Mouse (Mus musculus): ENCODE measurements at regions not wholly inside any gene's neighbourhood (a gene's known extent, or its start where the extent isn't known, plus 50 kb on each side); places are given as distances from the start of the nearest gene placed in this dataset.

GRCm38 (mm10) chr4:142634398-142634797, 395.2 kb upstream of the Kazn start:
- DNase-seq, result no peak

GRCm38 (mm10) chr4:142633667-142634350, 394.6 kb upstream of the Kazn start:
- DNase-seq, result no peak

GRCm38 (mm10) chr4:142626503-142627194, 387.4 kb upstream of the Kazn start:
- no peak for DNase-seq

- DNase-seq, result no peak
Measured at GRCm38 (mm10) chr4:142625456-142625855, 386.3 kb upstream of the Kazn start.

GRCm38 (mm10) chr4:142622151-142622861, 383.1 kb upstream of the Kazn start:
- no peak for DNase-seq

GRCm38 (mm10) chr4:142619396-142619795, 380.2 kb upstream of the Kazn start:
- DNase-seq, result peak in 1 of 2 experiments; percentile 20

GRCm38 (mm10) chr4:142618770-142619169, 379.6 kb upstream of the Kazn start:
- DNase-seq, result peak; percentile 21 to 57

GRCm38 (mm10) chr4:142617676-142618075, 378.5 kb upstream of the Kazn start:
- DNase-seq, result peak; percentile 7 to 60

- DNase-seq, result no peak
Measured at GRCm38 (mm10) chr4:142616901-142617300, 377.7 kb upstream of the Kazn start.

GRCm38 (mm10) chr4:142605098-142605497, 365.9 kb upstream of the Kazn start:
- DNase-seq, result no peak

- DNase-seq, result no peak
Measured at GRCm38 (mm10) chr4:142597214-142597613, 358.0 kb upstream of the Kazn start.

- peak; percentile 5 to 14 for DNase-seq
Measured at GRCm38 (mm10) chr4:142589084-142589741, 350.0 kb upstream of the Kazn start.

- peak in 1 of 2 experiments; percentile 5 for DNase-seq
Measured at GRCm38 (mm10) chr4:142588418-142589083, 349.4 kb upstream of the Kazn start.

GRCm38 (mm10) chr4:142587345-142588035, 348.3 kb upstream of the Kazn start:
- no peak for DNase-seq

- no peak for DNase-seq
Measured at GRCm38 (mm10) chr4:142578536-142578935, 339.3 kb upstream of the Kazn start.

GRCm38 (mm10) chr4:142577519-142577918, 338.3 kb upstream of the Kazn start:
- no peak for DNase-seq

- DNase-seq, result no peak
Measured at GRCm38 (mm10) chr4:142574528-142574927, 335.3 kb upstream of the Kazn start.

- no peak for DNase-seq
Measured at GRCm38 (mm10) chr4:142570712-142571111, 331.5 kb upstream of the Kazn start.

- DNase-seq, result no peak
Measured at GRCm38 (mm10) chr4:142568556-142568955, 329.4 kb upstream of the Kazn start.

- no peak for DNase-seq
Measured at GRCm38 (mm10) chr4:142554716-142555115, 315.5 kb upstream of the Kazn start.

- DNase-seq, result no peak
Measured at GRCm38 (mm10) chr4:142545871-142546270, 306.7 kb upstream of the Kazn start.

- no peak for DNase-seq
Measured at GRCm38 (mm10) chr4:142545187-142545586, 306.0 kb upstream of the Kazn start.
